Mouse (Mus musculus): ENCODE data around the gene S1pr3. TPM values are rescaled to one million over a fixed set of nuclear protein-coding genes. Genes with fewer than 3 reads are reported as not detected.

S1pr3 gene
- polyA plus RNA-seq, 1 experiment from 2014 or later: 7.2 TPM

- peak overlapping the region; percentile 55 for H3K4me2 ChIP-seq (replicated peaks; ENCODE audit: low read depth)
- no peaks in the 10 kb centered on the region for H3K27me3 ChIP-seq (ENCODE audit: control insufficient read depth, insufficient read depth, low read length)
- H3K27ac ChIP-seq (replicated peaks): no peak overlapping the region
- 34% methylated on average over 13 of the region's 13 CpGs for WGBS
- TF ChIP-seq CTCF (IDR thresholded peaks at IDR 0.05; ENCODE audit: low read depth) (no peak), EP300 (optimal IDR thresholded peaks at IDR 0.05) (no peak)
- no peaks in the 10 kb centered on the region for H3K36me3 ChIP-seq (ENCODE audit: control insufficient read depth, insufficient read depth, low read length)
- ATAC-seq (ENCODE audit: low FRiP score, low TSS enrichment) (no peak), DNase-seq (ENCODE audit: low spot score) (no peak)
- no peak overlapping the region for H3K9ac ChIP-seq (ENCODE audit: low read length)
- no peaks in the 10 kb centered on the region for H3K9me3 ChIP-seq (ENCODE audit: control insufficient read depth, low read length)
- H3K4me1 ChIP-seq (replicated peaks; ENCODE audit: control insufficient read depth, insufficient read depth): no peaks in the 10 kb centered on the region
- H3K4me3 ChIP-seq (ENCODE audit: low read depth, low read length): 0 out of 2 replicates have a peak overlapping the region, but pooled peaks have one; percentile 41
Measured at GRCm38 (mm10) chr13:51407541-51408217, 760 bp upstream of the S1pr3 start.

GRCm38 (mm10) chr13:51409936-51410481 is 1.6 kb downstream of the S1pr3 start:
- Histone ChIP-seq H3K27me3 (ENCODE audit: control insufficient read depth, insufficient read depth, low read length) (no peaks in the 10 kb centered on the region), H3K36me3 (ENCODE audit: control insufficient read depth, insufficient read depth, low read length) (no peaks in the 10 kb centered on the region), H3K9me3 (ENCODE audit: control insufficient read depth, low read length) (no peaks in the 10 kb centered on the region), H3K9ac (ENCODE audit: low read length) (no peak overlapping the region), H3K27ac (replicated peaks) (no peak overlapping the region), H3K4me3 (ENCODE audit: low read depth, low read length) (peak overlapping the region; percentile 41), H3K4me2 (replicated peaks; ENCODE audit: low read depth) (peak overlapping the region; percentile 55; the same call in 1 of the 2 replicates), H3K4me1 (replicated peaks; ENCODE audit: control insufficient read depth, insufficient read depth) (no peaks in the 10 kb centered on the region; the same call in 1 of the 2 replicates)
- no peak for ATAC-seq (ENCODE audit: low FRiP score, low TSS enrichment)
- TF ChIP-seq CTCF (IDR thresholded peaks at IDR 0.05; ENCODE audit: low read depth): no peak
- no peak for TF ChIP-seq EP300 (optimal IDR thresholded peaks at IDR 0.05)
- DNase-seq (ENCODE audit: low spot score): no peak
- 53% methylated on average over 6 of the region's 6 CpGs for WGBS

- Histone ChIP-seq H3K9ac (ENCODE audit: low read length) (0 out of 2 replicates have a peak overlapping the region, but pooled peaks have one; percentile 9), H3K4me3 (ENCODE audit: low read depth, low read length) (peak overlapping the region; percentile 41; the same call in 1 of the 2 replicates), H3K4me1 (replicated peaks; ENCODE audit: control insufficient read depth, insufficient read depth) (no peaks in the 10 kb centered on the region; the same call in 1 of the 2 replicates), H3K27me3 (ENCODE audit: control insufficient read depth, insufficient read depth, low read length) (no peaks in the 10 kb centered on the region), H3K36me3 (ENCODE audit: control insufficient read depth, insufficient read depth, low read length) (no peaks in the 10 kb centered on the region), H3K9me3 (ENCODE audit: control insufficient read depth, low read length) (no peaks in the 10 kb centered on the region), H3K27ac (replicated peaks) (no peak overlapping the region), H3K4me2 (replicated peaks; ENCODE audit: low read depth) (peak overlapping the region; percentile 29)
- no peak for ATAC-seq (ENCODE audit: low FRiP score, low TSS enrichment)
- DNase-seq (ENCODE audit: low spot score): no peak
- 50% methylated on average over 9 of the region's 9 CpGs for WGBS
- no peak for TF ChIP-seq CTCF (IDR thresholded peaks at IDR 0.05; ENCODE audit: low read depth)
- no peak for TF ChIP-seq EP300 (optimal IDR thresholded peaks at IDR 0.05)
Measured at GRCm38 (mm10) chr13:51411243-51411642, 2.8 kb downstream of the S1pr3 start.

- Histone ChIP-seq H3K4me2 (replicated peaks; ENCODE audit: low read depth) (peak overlapping the region; percentile 35), H3K27me3 (ENCODE audit: control insufficient read depth, insufficient read depth, low read length) (no peaks in the 10 kb centered on the region), H3K9me3 (ENCODE audit: control insufficient read depth, low read length) (no peaks in the 10 kb centered on the region), H3K9ac (ENCODE audit: low read length) (0 out of 2 replicates have a peak overlapping the region, but pooled peaks have one; percentile 9), H3K4me3 (ENCODE audit: low read depth, low read length) (peak overlapping the region; percentile 6; the same call in 1 of the 2 replicates), H3K36me3 (ENCODE audit: control insufficient read depth, insufficient read depth, low read length) (no peaks in the 10 kb centered on the region), H3K4me1 (replicated peaks; ENCODE audit: control insufficient read depth, insufficient read depth) (no peaks in the 10 kb centered on the region; the same call in 1 of the 2 replicates), H3K27ac (replicated peaks) (no peak overlapping the region)
- 36% methylated on average over 12 of the region's 12 CpGs for WGBS
- DNase-seq (ENCODE audit: low spot score) (no peak), ATAC-seq (ENCODE audit: low FRiP score, low TSS enrichment) (no peak)
- TF ChIP-seq CTCF (IDR thresholded peaks at IDR 0.05; ENCODE audit: low read depth) (no peak), EP300 (optimal IDR thresholded peaks at IDR 0.05) (no peak)
Measured at GRCm38 (mm10) chr13:51411696-51412430, 3.4 kb downstream of the S1pr3 start.

GRCm38 (mm10) chr13:51413461-51413860 is 5.0 kb downstream of the S1pr3 start:
- ATAC-seq (ENCODE audit: low FRiP score, low TSS enrichment): no peak
- Histone ChIP-seq H3K9me3 (ENCODE audit: control insufficient read depth, low read length) (no peaks in the 10 kb centered on the region), H3K27me3 (ENCODE audit: control insufficient read depth, insufficient read depth, low read length) (no peaks in the 10 kb centered on the region), H3K4me1 (replicated peaks; ENCODE audit: control insufficient read depth, insufficient read depth) (no peaks in the 10 kb centered on the region; the same call in 1 of the 2 replicates), H3K27ac (replicated peaks) (no peak overlapping the region), H3K4me3 (ENCODE audit: low read depth, low read length) (no peak overlapping the region), H3K4me2 (replicated peaks; ENCODE audit: low read depth) (no peak overlapping the region), H3K9ac (ENCODE audit: low read length) (no peak overlapping the region), H3K36me3 (ENCODE audit: control insufficient read depth, insufficient read depth, low read length) (no peaks in the 10 kb centered on the region)
- TF ChIP-seq CTCF (IDR thresholded peaks at IDR 0.05; ENCODE audit: low read depth) (peak; percentile 68), EP300 (optimal IDR thresholded peaks at IDR 0.05) (no peak)
- no peak for DNase-seq (ENCODE audit: low spot score)
- 57% methylated on average over 3 of the region's 3 CpGs for WGBS

Data from stomach, postnatal 0 days (tissue).